Mouse (Mus musculus) heart, embryonic 12.5 days (tissue): ENCODE data around the gene Col6a6. TPM values are rescaled to one million over a fixed set of nuclear protein-coding genes. Genes with fewer than 3 reads are reported as not detected.

Experiments used
- ATAC-seq: fragments of 200-750 bp; cut with Nextera tagmentation; 2 replicates; pipeline ENCODE4 v1.8.0; 2017; ENCODE audit warnings: moderate TSS enrichment, moderate library complexity; ENCODE audit not compliant: insufficient number of reproducible peaks, low FRiP score
- H3K27ac ChIP-seq: fragments of 300-500 bp; sonication (generic); 2 replicates; pipeline ENCODE4 v1.5.1; 2016; ENCODE audit warnings: mild to moderate bottlenecking, moderate library complexity; ENCODE audit not compliant: poor library complexity, severe bottlenecking
- H3K27me3 ChIP-seq: fragments of 300-500 bp; sonication (generic); replicated peaks from 2 replicates; pipeline ENCODE4 v1.6.1; 2016; ENCODE audit warnings: mild to moderate bottlenecking, moderate library complexity
- H3K36me3 ChIP-seq: fragments of 300-500 bp; sonication (generic); 2 replicates; pipeline ENCODE4 v1.6.1; 2016; ENCODE audit warnings: mild to moderate bottlenecking, moderate library complexity
- H3K4me1 ChIP-seq: fragments of 300-500 bp; sonication (generic); replicated peaks from 2 replicates; pipeline ENCODE4 v1.6.1; 2016; ENCODE audit warnings: mild to moderate bottlenecking
- H3K4me2 ChIP-seq: fragments of 300-500 bp; sonication (generic); 2 replicates; pipeline ENCODE4 v1.6.1; 2016; ENCODE audit warnings: mild to moderate bottlenecking, moderate library complexity
- H3K4me3 ChIP-seq: fragments of 300-500 bp; sonication (generic); 2 replicates; pipeline ENCODE4 v1.5.1; 2016; ENCODE audit warnings: mild to moderate bottlenecking
- H3K9ac ChIP-seq: fragments of 300-500 bp; sonication (generic); 2 replicates; pipeline ENCODE4 v1.6.1; 2016; ENCODE audit warnings: mild to moderate bottlenecking, moderate library complexity
- H3K9me3 ChIP-seq: fragments of 300-500 bp; sonication (generic); replicated peaks from 2 replicates; pipeline ENCODE4 v1.6.1; 2016; ENCODE audit warnings: mild to moderate bottlenecking, moderate library complexity
- WGBS: fragments of 180-500 bp; shearing (Covaris S2); methylation state at CpG from one replicate; pipeline ENCODE4 v1.1.7; 2016; 5-methylcytosine and 5-hydroxymethylcytosine counted together
- polyA plus RNA-seq: library from polyadenylated mRNA; unstranded; fragments of >200 nt; fragmentation: Nextera tagmentation; extraction: Ambion mirVana; gene quantifications from 2 replicates; pipeline ENCODE4 v1.2.1, GENCODE M21; 2016

The Col6a6 gene
- polyA plus RNA-seq, 1 experiment from 2014 or later, result 1.6 TPM

DNA sequence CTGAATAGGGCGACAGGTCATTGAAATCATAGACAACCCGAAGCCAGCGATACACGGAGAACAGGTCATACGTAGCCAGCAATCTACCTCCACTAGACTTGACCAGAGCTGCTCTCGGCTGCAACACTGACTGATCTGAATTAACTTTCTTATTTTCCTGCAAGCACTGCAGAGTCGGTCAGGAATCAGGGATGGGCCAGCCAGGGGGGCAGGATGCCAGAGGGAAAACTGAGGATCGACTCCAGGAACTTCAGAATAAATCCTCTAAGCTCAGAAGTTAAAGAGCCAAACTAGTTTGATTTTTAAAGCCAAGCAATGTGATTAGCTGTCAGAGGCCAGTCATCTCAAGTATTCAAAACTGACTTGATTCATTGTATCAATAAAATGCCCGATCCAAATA lies 88.5 kb downstream of the Col6a6 start:
- Histone ChIP-seq H3K4me2 (no peak overlapping the region), H3K9me3 (no peaks in the 10 kb centered on the region; the same call in 1 of the 2 replicates), H3K4me1 (no peaks in the 10 kb centered on the region), H3K27me3 (no peaks in the 10 kb centered on the region), H3K36me3 (no peaks in the 10 kb centered on the region), H3K9ac (no peak overlapping the region), H3K27ac (no peak overlapping the region), H3K4me3 (no peak overlapping the region)
- WGBS, result 83% methylated on average over 9 of the region's 9 CpGs
- no peak for ATAC-seq

GRCm38 (mm10) chr9:105737448-105737847 lies 90.5 kb downstream of the Col6a6 start:
- no peak overlapping the region for H3K9ac ChIP-seq
- H3K27me3 ChIP-seq, result no peaks in the 10 kb centered on the region
- H3K36me3 ChIP-seq, result no peaks in the 10 kb centered on the region
- no peak for ATAC-seq
- 25% methylated on average over 8 of the region's 8 CpGs for WGBS
- no peak overlapping the region for H3K27ac ChIP-seq
- no peaks in the 10 kb centered on the region for H3K4me1 ChIP-seq
- no peaks in the 10 kb centered on the region for H3K9me3 ChIP-seq
- no peak overlapping the region for H3K4me2 ChIP-seq
- no peak overlapping the region for H3K4me3 ChIP-seq

GRCm38 (mm10) chr9:105735195-105735594 lies 92.8 kb downstream of the Col6a6 start:
- no peaks in the 10 kb centered on the region for H3K4me1 ChIP-seq
- 75% methylated on average over 5 of the region's 5 CpGs for WGBS

DNA sequence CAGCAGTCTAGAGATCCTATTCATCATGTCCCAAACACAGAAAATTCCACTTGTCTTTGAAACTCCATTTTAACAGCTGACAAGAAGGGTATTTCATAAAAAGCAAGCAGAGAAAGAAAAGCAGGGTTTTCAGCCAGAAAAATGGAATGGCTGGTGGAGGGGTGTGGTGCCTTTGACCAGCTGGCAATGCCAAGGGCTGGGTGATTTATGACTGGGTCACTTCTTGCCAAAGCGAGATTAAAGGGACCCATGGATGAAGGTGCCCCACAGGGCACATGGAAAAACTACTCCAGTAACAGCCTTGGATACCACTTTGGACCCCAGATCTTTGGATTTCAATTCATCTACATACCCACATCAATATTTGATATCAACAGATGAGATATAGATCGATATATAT lies 93.3 kb downstream of the Col6a6 start:
- no peak overlapping the region for H3K4me3 ChIP-seq
- no peak overlapping the region for H3K9ac ChIP-seq
- H3K4me2 ChIP-seq, result no peak overlapping the region
- H3K4me1 ChIP-seq, result no peaks in the 10 kb centered on the region
- no peak for ATAC-seq
- H3K27me3 ChIP-seq, result no peaks in the 10 kb centered on the region
- 74% methylated on average over 2 of the region's 2 CpGs for WGBS
- H3K27ac ChIP-seq, result no peak overlapping the region
- no peaks in the 10 kb centered on the region for H3K36me3 ChIP-seq
- no peaks in the 10 kb centered on the region for H3K9me3 ChIP-seq

More at GRCm38 (mm10) chr9:105735195-105735594, 92.8 kb downstream of the Col6a6 start:
- no peak for ATAC-seq
- Histone ChIP-seq H3K27ac (no peak overlapping the region), H3K4me3 (no peak overlapping the region), H3K9ac (no peak overlapping the region), H3K4me2 (no peak overlapping the region), H3K9me3 (no peaks in the 10 kb centered on the region), H3K27me3 (no peaks in the 10 kb centered on the region), H3K36me3 (no peaks in the 10 kb centered on the region)

DNA sequence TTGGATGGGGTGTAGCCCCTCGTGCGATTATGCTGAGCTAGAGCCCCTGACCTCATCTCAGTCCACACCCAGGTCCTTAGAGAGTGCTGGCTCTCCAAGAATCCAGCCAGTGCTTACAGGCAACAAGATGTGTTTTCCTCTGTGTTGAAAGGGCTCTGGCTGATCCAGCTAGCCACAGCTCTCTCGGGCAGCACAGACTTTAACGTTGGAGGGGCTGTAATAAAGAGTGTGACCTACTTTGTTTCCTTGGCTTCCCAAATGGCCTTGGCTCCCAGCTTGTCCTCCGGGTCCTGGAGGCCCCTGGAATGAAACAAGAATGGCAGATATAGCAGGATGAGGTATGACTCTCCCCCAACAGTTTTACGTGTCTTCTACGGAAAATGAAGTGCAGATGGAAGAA lies 96.0 kb downstream of the Col6a6 start:
- 63% methylated on average over 7 of the region's 7 CpGs for WGBS
- ATAC-seq, result no peak
- H3K9ac ChIP-seq, result no peak overlapping the region
- no peaks in the 10 kb centered on the region for H3K4me1 ChIP-seq
- no peak overlapping the region for H3K27ac ChIP-seq
- no peaks in the 10 kb centered on the region for H3K36me3 ChIP-seq
- no peak overlapping the region for H3K4me2 ChIP-seq
- no peaks in the 10 kb centered on the region for H3K27me3 ChIP-seq
- no peak overlapping the region for H3K4me3 ChIP-seq
- no peaks in the 10 kb centered on the region for H3K9me3 ChIP-seq

DNA sequence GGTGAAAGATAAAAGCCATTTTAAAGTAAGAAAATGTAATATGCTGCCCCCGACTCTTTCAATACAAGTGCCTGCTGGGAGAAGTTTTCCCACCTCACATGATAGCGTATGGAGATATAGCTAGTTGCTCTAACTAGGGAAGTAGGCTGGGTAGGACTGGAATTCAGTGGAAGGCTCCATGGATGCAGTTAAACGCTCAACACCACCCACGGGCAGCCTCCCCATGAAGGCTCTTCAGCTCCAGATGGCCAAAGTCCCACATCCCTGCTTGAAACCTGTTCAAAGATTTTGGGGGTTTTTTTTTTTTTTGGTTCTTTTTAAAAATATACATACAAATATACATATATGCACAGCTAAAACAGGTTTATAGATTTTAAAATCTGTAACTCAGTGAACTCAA lies 107.5 kb downstream of the Col6a6 start:
- Histone ChIP-seq H3K36me3 (no peaks in the 10 kb centered on the region), H3K4me2 (no peak overlapping the region), H3K27ac (no peak overlapping the region), H3K9ac (no peak overlapping the region), H3K27me3 (no peaks in the 10 kb centered on the region), H3K4me1 (0 out of 2 replicates have a peak, but pooled peaks cover 5% of the 10 kb centered on the region), H3K9me3 (no peaks in the 10 kb centered on the region), H3K4me3 (no peak overlapping the region)
- 73% methylated on average over 4 of the region's 4 CpGs for WGBS
- no peak for ATAC-seq

GRCm38 (mm10) chr9:105719851-105720395 lies 108.0 kb downstream of the Col6a6 start:
- no peak overlapping the region for H3K9ac ChIP-seq
- no peaks in the 10 kb centered on the region for H3K36me3 ChIP-seq
- WGBS, result 49% methylated on average over 5 of the region's 5 CpGs

DNA sequence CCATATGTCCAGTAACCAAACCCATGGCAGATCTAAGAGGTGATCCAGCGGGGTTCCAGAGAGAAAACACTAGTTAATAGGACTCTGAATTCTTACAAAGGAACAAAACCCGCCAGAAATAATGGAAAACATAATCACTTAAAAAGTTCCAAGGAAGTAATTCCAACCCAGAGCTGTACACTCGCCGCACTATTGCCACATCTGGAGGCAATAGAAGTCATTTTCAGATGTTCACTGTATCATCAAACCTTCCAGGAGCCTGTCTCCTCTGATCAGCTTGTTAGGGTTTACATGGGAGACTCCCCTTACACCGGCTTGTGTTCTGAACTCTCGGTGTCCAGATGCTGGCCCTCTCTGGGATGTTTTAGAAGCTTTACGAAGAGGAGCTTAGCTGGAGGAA lies 108.6 kb downstream of the Col6a6 start:
- Histone ChIP-seq H3K36me3 (no peaks in the 10 kb centered on the region), H3K4me3 (no peak overlapping the region), H3K4me2 (no peak overlapping the region), H3K27ac (no peak overlapping the region), H3K27me3 (no peaks in the 10 kb centered on the region), H3K9me3 (no peaks in the 10 kb centered on the region), H3K9ac (no peak overlapping the region), H3K4me1 (0 out of 2 replicates have a peak, but pooled peaks cover 5% of the 10 kb centered on the region)
- ATAC-seq, result no peak
- WGBS, result 78% methylated on average over 7 of the region's 7 CpGs

More at GRCm38 (mm10) chr9:105719851-105720395, 108.0 kb downstream of the Col6a6 start:
- no peak overlapping the region for H3K4me3 ChIP-seq
- no peak for ATAC-seq
- no peaks in the 10 kb centered on the region for H3K9me3 ChIP-seq
- no peak overlapping the region for H3K4me2 ChIP-seq
- H3K27me3 ChIP-seq, result no peaks in the 10 kb centered on the region
- no peak overlapping the region for H3K27ac ChIP-seq
- 0 out of 2 replicates have a peak, but pooled peaks cover 5% of the 10 kb centered on the region for H3K4me1 ChIP-seq

DNA sequence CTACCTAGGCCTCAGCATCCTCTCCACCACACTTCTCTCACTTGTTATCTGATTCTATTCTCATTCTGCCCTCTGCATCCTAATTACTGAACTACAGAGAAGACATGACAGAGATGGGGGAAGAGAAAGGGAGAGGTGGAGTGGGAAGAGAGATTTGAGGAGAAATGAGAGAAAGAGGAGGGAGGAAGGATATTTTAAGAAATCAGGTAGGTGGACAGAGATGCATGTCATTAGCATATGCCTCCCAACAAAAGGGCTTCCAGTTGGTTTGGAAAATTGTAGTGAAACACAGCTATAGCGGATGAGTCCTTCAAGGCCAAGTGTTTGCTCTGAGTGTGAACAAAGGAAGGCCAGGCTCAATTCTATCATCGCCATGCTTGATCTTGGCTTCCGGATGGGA lies 115.9 kb downstream of the Col6a6 start:
- no peak overlapping the region for H3K4me3 ChIP-seq
- no peak overlapping the region for H3K9ac ChIP-seq
- H3K27ac ChIP-seq, result no peak overlapping the region
- no peaks in the 10 kb centered on the region for H3K9me3 ChIP-seq
- H3K36me3 ChIP-seq, result no peaks in the 10 kb centered on the region
- no peak for ATAC-seq
- H3K4me2 ChIP-seq, result no peak overlapping the region
- peaks cover 9% of the 10 kb centered on the region for H3K4me1 ChIP-seq
- 84% methylated on average over 3 of the region's 3 CpGs for WGBS
- no peaks in the 10 kb centered on the region for H3K27me3 ChIP-seq

DNA sequence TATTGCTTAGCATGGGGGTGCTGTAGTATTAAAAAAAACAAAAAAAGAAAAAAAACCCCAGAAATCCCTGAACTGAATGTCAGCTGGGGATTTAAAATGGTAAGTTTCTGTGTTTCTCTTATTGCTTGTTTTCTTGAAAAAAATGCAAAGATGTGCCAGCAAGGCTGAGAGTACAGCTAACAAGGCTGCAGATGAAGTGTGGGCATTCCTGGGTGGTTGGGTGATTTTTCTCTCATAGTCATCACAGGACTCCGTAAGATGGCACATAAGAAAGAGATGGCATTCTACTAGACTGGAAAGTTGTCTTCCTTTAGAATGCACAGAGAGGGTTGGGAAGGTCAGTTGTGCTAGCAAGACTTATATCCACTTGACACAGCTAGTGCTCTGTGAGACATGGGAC lies 122.9 kb downstream of the Col6a6 start:
- Histone ChIP-seq H3K9me3 (no peaks in the 10 kb centered on the region; the same call in 1 of the 2 replicates), H3K4me1 (0 out of 2 replicates have a peak, but pooled peaks cover 3% of the 10 kb centered on the region), H3K36me3 (no peaks in the 10 kb centered on the region), H3K27ac (no peak overlapping the region), H3K9ac (no peak overlapping the region), H3K27me3 (0 out of 2 replicates have a peak, but pooled peaks cover 3% of the 10 kb centered on the region), H3K4me3 (no peak overlapping the region), H3K4me2 (no peak overlapping the region)
- ATAC-seq, result no peak
- 84% methylated on average over 1 of the region's 1 CpGs for WGBS

GRCm38 (mm10) chr9:105704226-105704932 lies 123.6 kb downstream of the Col6a6 start:
- 81% methylated on average over 16 of the region's 16 CpGs for WGBS
- no peaks in the 10 kb centered on the region for H3K36me3 ChIP-seq
- no peaks in the 10 kb centered on the region; the same call in 1 of the 2 replicates for H3K9me3 ChIP-seq
- 0 out of 2 replicates have a peak, but pooled peaks cover 3% of the 10 kb centered on the region for H3K27me3 ChIP-seq
- no peak overlapping the region for H3K4me3 ChIP-seq
- no peak for ATAC-seq
- no peak overlapping the region for H3K27ac ChIP-seq
- peaks cover 6% of the 10 kb centered on the region; the same call in 1 of the 2 replicates for H3K4me1 ChIP-seq
- no peak overlapping the region for H3K4me2 ChIP-seq
- no peak overlapping the region for H3K9ac ChIP-seq
